Mouse (Mus musculus) lung, postnatal 0 days (tissue): ENCODE data around the gene Nwd1.

Source experiments
- CTCF ChIP-seq: IDR thresholded peaks from 2 replicates; pipeline ENCODE4 v1.5.1; 2016; ENCODE audit warnings: antibody characterized with exemption, mild to moderate bottlenecking
- EP300 ChIP-seq: IDR thresholded peaks from 2 replicates; pipeline ENCODE4 v1.6.1; 2016; ENCODE audit warnings: antibody characterized with exemption, mild to moderate bottlenecking, control low read depth

DNA sequence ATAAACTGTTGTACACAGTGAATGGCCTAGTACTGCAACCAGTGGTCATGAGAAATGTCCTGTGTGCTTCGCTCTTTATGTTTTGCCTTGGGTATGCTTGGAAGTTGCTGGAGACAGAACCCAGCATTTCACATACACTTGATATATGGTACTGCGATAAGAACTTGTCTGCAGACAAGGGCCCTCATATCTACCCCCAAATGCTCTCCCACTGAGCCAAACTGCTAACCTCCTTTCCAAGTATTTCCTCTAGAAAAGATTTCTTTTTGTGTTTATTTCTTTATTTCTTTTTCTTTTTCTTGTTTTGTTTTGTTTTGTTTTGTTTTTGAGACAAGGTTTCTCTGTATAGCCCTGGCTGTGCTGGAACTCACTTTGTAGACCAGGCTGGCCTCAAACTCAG is 4.2 kb downstream of the Nwd1 start:
- no peak for TF ChIP-seq CTCF
- TF ChIP-seq EP300: no peak
